In the genomic region with DNA sequence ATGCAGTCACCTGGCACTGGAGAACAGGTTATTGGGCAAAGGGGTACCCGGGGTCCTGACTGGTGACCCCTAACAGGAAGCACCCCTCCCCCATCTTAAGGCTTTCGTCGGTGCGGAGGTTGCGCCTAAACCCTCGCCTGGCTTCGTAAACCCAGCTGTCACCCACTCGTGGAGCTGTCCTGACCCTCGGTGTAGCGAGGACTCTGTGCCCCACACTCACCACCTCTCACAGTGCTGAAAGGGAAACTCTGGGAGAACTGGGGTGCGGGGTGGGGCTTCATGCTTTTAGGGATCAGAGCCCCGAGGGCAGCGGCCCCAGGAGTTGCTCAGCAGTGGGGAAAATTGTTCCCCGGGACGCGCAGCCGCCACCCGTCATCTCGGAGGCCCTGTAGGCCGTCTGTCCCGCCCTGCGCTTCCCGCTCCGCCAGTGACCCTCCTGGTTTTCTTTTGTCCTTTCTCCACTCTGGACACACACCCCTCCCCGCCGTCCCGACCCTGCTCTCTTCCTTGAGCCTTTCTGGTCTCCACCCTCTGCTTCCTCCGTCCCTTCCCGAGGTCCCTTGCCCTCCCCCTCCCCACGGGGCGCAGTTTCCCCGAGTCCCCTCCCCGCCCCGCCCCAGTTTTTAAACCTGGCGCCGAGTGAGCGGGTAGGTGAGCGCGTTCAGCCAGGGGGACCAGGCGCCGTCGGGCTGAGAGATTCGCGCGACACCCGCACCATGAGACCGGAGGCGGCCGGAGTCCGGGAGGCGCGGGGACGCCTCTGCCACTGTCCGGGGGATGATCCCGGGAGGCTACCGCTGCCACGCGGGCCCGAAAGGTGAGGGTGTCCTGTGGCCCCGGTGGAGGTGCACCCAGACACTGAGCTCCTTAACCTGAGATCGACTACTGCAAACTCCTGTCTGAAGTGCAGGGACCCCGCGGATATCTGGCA, we compare ENCODE assay signal across 9 mouse cellular contexts. TPM values are rescaled to one million over a fixed set of nuclear protein-coding genes. Genes with fewer than 3 reads are reported as not detected.
DNase-seq lines count a peak whose midpoint lies in the region; ATAC-seq and TF ChIP-seq lines count a peak whose summit lies in the region.
"Had no signal": no experiment of that assay in that cellular context is flagged by ENCODE, and none has a peak within 500 bp of the region (broad histone marks: within the 10 kb centered on the region; RNA-seq: fewer than 3 reads in every experiment).

A gene (plus strand): TSS at position 640 of the 931 bp plus-strand sequence.

- no peaks in the 10 kb centered on the region for H3K9me3 ChIP-seq in lung, embryonic 14.5 days (ENCODE audit: low read depth, low read length)
- no peaks in the 10 kb centered on the region for H3K9me3 ChIP-seq in neural tube, embryonic 14.5 days (ENCODE audit: control insufficient read depth, low read length)

- H3K4me3 ChIP-seq in layer of hippocampus, adult 2 months: peak within 1 kb of the TSS; percentile 54
- H3K4me3 ChIP-seq in lung, embryonic 14.5 days (ENCODE audit: low read depth, low read length): peak within 1 kb of the TSS; percentile 43
- H3K4me3 ChIP-seq in neural tube, embryonic 14.5 days (ENCODE audit: low read depth, low read length): peak within 1 kb of the TSS; percentile 28

- H3K36me3 ChIP-seq in lung, embryonic 14.5 days (ENCODE audit: insufficient read depth): no peaks in the 10 kb centered on the region
- H3K36me3 ChIP-seq in neural tube, embryonic 14.5 days (ENCODE audit: control insufficient read depth, insufficient read depth, low read length): no peaks in the 10 kb centered on the region
- H3K36me3 ChIP-seq: G1E had no signal

- WGBS in lung, embryonic 14.5 days: 1% methylated on average over 63 of the region's 63 CpGs
- WGBS in neural tube, embryonic 14.5 days: 1% methylated on average over 62 of the region's 63 CpGs

- H3K9ac ChIP-seq in lung, embryonic 14.5 days: peak within 1 kb of the TSS; percentile 65
- H3K9ac ChIP-seq in neural tube, embryonic 14.5 days (replicated peaks; ENCODE audit: low read depth, low read length): no peak within 1 kb of the TSS

- peak; percentile 74 for ATAC-seq in lung, embryonic 14.5 days (ENCODE audit: insufficient read depth)
- peak; percentile 41; the same call in 1 of the 2 replicates for ATAC-seq in neural tube, embryonic 14.5 days (ENCODE audit: low read depth)

- H3K27me3 ChIP-seq in lung, embryonic 14.5 days (ENCODE audit: insufficient read depth, low read length): peaks cover 26% of the 10 kb centered on the region
- H3K27me3 ChIP-seq in neural tube, embryonic 14.5 days (ENCODE audit: control insufficient read depth, insufficient read depth, low read length): peaks cover 12% of the 10 kb centered on the region

- no peak for DNase-seq in layer of hippocampus, adult 2 months (ENCODE audit: low spot score in 2 of 2)
- DNase-seq in layer of hippocampus, postnatal 36 days: no peak
- peak; percentile 68 for DNase-seq in embryo, embryonic 9.5 days (ENCODE audit: extremely low spot score)
- peak; percentile 78 to 81 for DNase-seq in heart, adult 9 months (ENCODE audit: low spot score in 2 of 2)
- peak; percentile 68 for DNase-seq in kidney, adult 18-20 months
- DNase-seq in lung, embryonic 14.5 days: peak; percentile 65
- no peak for DNase-seq in layer of hippocampus, adult 18-20 months (ENCODE audit: low spot score in 2 of 2)

- no peak for TF ChIP-seq CTCF in layer of hippocampus, adult 2 months (conservative IDR thresholded peaks at IDR 0.05)
- no peak for TF ChIP-seq CTCF in lung, embryonic 14.5 days (IDR thresholded peaks at IDR 0.05; ENCODE audit: low read depth)

- H3K27ac ChIP-seq in layer of hippocampus, adult 2 months: no peak within 1 kb of the TSS
- H3K27ac ChIP-seq in lung, embryonic 14.5 days (ENCODE audit: low read depth): peak within 1 kb of the TSS; percentile 36; the same call in 1 of the 2 replicates
- no peak within 1 kb of the TSS for H3K27ac ChIP-seq in neural tube, embryonic 14.5 days (ENCODE audit: low read depth, low read length)

- H3K4me1 ChIP-seq in lung, embryonic 14.5 days (ENCODE audit: insufficient read depth): no peaks in the 10 kb centered on the region
- H3K4me1 ChIP-seq in neural tube, embryonic 14.5 days (ENCODE audit: control insufficient read depth, insufficient read depth, low read length): peaks cover 11% of the 10 kb centered on the region; the same call in 1 of the 2 replicates

- H3K4me2 ChIP-seq in lung, embryonic 14.5 days: peak within 1 kb of the TSS; percentile 68
- peak within 1 kb of the TSS; percentile 41 for H3K4me2 ChIP-seq in neural tube, embryonic 14.5 days (ENCODE audit: low read depth, low read length)

RNA-seq across cellular contexts. Expression of the gene that starts here (rescaled TPM):
- total RNA-seq in layer of hippocampus, adult 2 months (2021): under 1 TPM in 1 of 2 experiments, not detected in 1; 0.29 TPM
- not detected for total RNA-seq in layer of hippocampus, postnatal 36 days (2021)
- polyA plus RNA-seq in lung, embryonic 14.5 days (2014; fragmentation: Nextera tagmentation; extraction: Ambion mirVana): 22.7 and 23.9 TPM in 2 replicates
- 0.52 and 1.7 TPM in 2 replicates for polyA plus RNA-seq in neural tube, embryonic 14.5 days (2014; fragmentation: Nextera tagmentation; extraction: Ambion mirVana)
- under 1 TPM in 1 of 2 experiments, not detected in 1; 0.20 TPM for total RNA-seq in layer of hippocampus, adult 18-20 months (2021)
- polyA plus RNA-seq: G1E had no signal

Comparison
In these comparisons a context has a peak if more than half of its experiments do, and no peak if none do; other contexts are left out.
1. DNase-seq: peak in embryo, embryonic 9.5 days (single experiment), heart, adult 9 months (2 of 2), kidney, adult 18-20 months (single experiment) and lung, embryonic 14.5 days (single experiment); none in layer of hippocampus, adult 2 months (0 of 2), layer of hippocampus, postnatal 36 days (0 of 2) and layer of hippocampus, adult 18-20 months (0 of 2).
2. Peak in every context shown above with its lines, with median percentiles within 50 percentile points of each other: H3K4me3 ChIP-seq.